31 mouse cellular contexts compared by ENCODE assay signal in genomic region chr14:21900951-21901350, GRCm38 (mm10).
"Had no signal": no experiment of that assay in that cellular context is flagged by ENCODE, and none has a peak within 500 bp of the region (broad histone marks: within the 10 kb centered on the region; RNA-seq: fewer than 3 reads in every experiment).

No protein-coding gene starts in this region.

- DNase-seq: left cerebral cortex, postnatal 4 days; liver; liver, embryonic 13.5 days; liver, postnatal 0 days; lung, adult 18-20 months; lung, adult 2 months; lung, postnatal 10 days; lung, postnatal 14 days; lung, postnatal 36 days; lung, postnatal 4 days; midbrain, embryonic 14.5 days had no signal

- H3K27me3 ChIP-seq: liver, embryonic 12.5 days; lung, embryonic 15.5 days; midbrain, embryonic 12.5 days; midbrain, embryonic 13.5 days; midbrain, embryonic 15.5 days had no signal

- H3K4me2 ChIP-seq: limb, embryonic 12.5 days; limb, embryonic 13.5 days; limb, embryonic 15.5 days; liver, embryonic 11.5 days; liver, embryonic 12.5 days; liver, embryonic 13.5 days; liver, embryonic 15.5 days; lung, embryonic 14.5 days; lung, embryonic 15.5 days; midbrain, embryonic 11.5 days; midbrain, embryonic 12.5 days; midbrain, embryonic 13.5 days; midbrain, embryonic 15.5 days; neural tube, embryonic 12.5 days had no signal

- H3K9me3 ChIP-seq: limb, embryonic 15.5 days; liver, embryonic 12.5 days; liver, embryonic 13.5 days; liver, embryonic 15.5 days; lung, embryonic 15.5 days; midbrain, embryonic 10.5 days; midbrain, embryonic 12.5 days; midbrain, embryonic 13.5 days; midbrain, embryonic 15.5 days; neural tube, embryonic 12.5 days had no signal

- H3K36me3 ChIP-seq: limb, embryonic 12.5 days; limb, embryonic 13.5 days; limb, embryonic 15.5 days; liver, embryonic 12.5 days; liver, embryonic 13.5 days; liver, embryonic 15.5 days; lung, embryonic 15.5 days; midbrain, embryonic 10.5 days; midbrain, embryonic 12.5 days; midbrain, embryonic 13.5 days; midbrain, embryonic 15.5 days; neural tube, embryonic 12.5 days had no signal

- H3K9ac ChIP-seq: limb, embryonic 12.5 days; limb, embryonic 13.5 days; limb, embryonic 15.5 days; liver, embryonic 12.5 days; liver, embryonic 13.5 days; liver, embryonic 14.5 days; liver, embryonic 15.5 days; liver, postnatal 0 days; lung, embryonic 14.5 days; lung, embryonic 15.5 days; midbrain, embryonic 12.5 days; midbrain, embryonic 13.5 days; midbrain, embryonic 15.5 days; neural tube, embryonic 12.5 days had no signal

- ATAC-seq: liver, embryonic 12.5 days; liver, postnatal 0 days; lung, postnatal 0 days; midbrain, embryonic 13.5 days; midbrain, embryonic 15.5 days; midbrain, embryonic 16.5 days had no signal

- H3K4me3 ChIP-seq: limb, embryonic 12.5 days; limb, embryonic 13.5 days; limb, embryonic 15.5 days; liver, embryonic 12.5 days; liver, embryonic 13.5 days; liver, embryonic 15.5 days; lung, embryonic 15.5 days; megakaryocyte, embryonic 14.5 days; midbrain, embryonic 10.5 days; midbrain, embryonic 12.5 days; midbrain, embryonic 13.5 days; midbrain, embryonic 15.5 days; myocyte; neural tube, embryonic 12.5 days had no signal

- H3K4me1 ChIP-seq: liver, embryonic 12.5 days; liver, embryonic 13.5 days; liver, embryonic 15.5 days; megakaryocyte, embryonic 14.5 days had no signal

- H3K27ac ChIP-seq: limb, embryonic 12.5 days; limb, embryonic 13.5 days; limb, embryonic 15.5 days; liver, embryonic 12.5 days; liver, embryonic 13.5 days; liver, embryonic 14.5 days; liver, embryonic 15.5 days; lung, embryonic 15.5 days; macrophage; midbrain, embryonic 10.5 days; midbrain, embryonic 12.5 days; midbrain, embryonic 13.5 days; midbrain, embryonic 15.5 days; neural tube, embryonic 12.5 days had no signal
